Mouse (Mus musculus): ENCODE measurements around the gene Cic. TPM values are rescaled to one million over a fixed set of nuclear protein-coding genes. Genes with fewer than 3 reads are reported as not detected.

Gene Cic
- total and polyA plus RNA-seq, 2 experiments from 2014 or later: 31.3 to 121 TPM

- Histone ChIP-seq H3K4me1 (ENCODE audit: insufficient read depth) (no peaks in the 10 kb centered on the region), H3K9me3 (ENCODE audit: low read length) (no peaks in the 10 kb centered on the region), H3K9ac (no peak overlapping the region), H3K4me2 (ENCODE audit: low read depth) (no peak overlapping the region), H3K4me3 (ENCODE audit: low read depth, low read length) (no peak overlapping the region), H3K36me3 (ENCODE audit: insufficient read depth) (peaks cover 78% of the 10 kb centered on the region), H3K27ac (ENCODE audit: low read depth, low read length) (no peak overlapping the region), H3K27me3 (ENCODE audit: insufficient read depth, low read length) (no peaks in the 10 kb centered on the region)
- no peak for TF ChIP-seq CTCF (IDR thresholded peaks at IDR 0.05; ENCODE audit: low read depth)
- ATAC-seq (no peak), DNase-seq (no peak)
- 88% methylated on average over 9 of the region's 9 CpGs for WGBS
These were observed 71.8 kb downstream of the Cic start for GRCm38 (mm10) chr7:25339329-25339728.

GRCm38 (mm10) chr7:25341000-25341784, 73.7 kb downstream of the Cic start:
- Histone ChIP-seq H3K4me1 (ENCODE audit: insufficient read depth) (no peaks in the 10 kb centered on the region), H3K36me3 (ENCODE audit: insufficient read depth) (peaks cover 77% of the 10 kb centered on the region), H3K27ac (ENCODE audit: low read depth, low read length) (peak overlapping the region; percentile 59), H3K27me3 (ENCODE audit: insufficient read depth, low read length) (no peaks in the 10 kb centered on the region), H3K4me3 (ENCODE audit: low read depth, low read length) (no peak overlapping the region), H3K9me3 (ENCODE audit: low read length) (no peaks in the 10 kb centered on the region), H3K9ac (no peak overlapping the region), H3K4me2 (ENCODE audit: low read depth) (no peak overlapping the region)
- TF ChIP-seq CTCF (IDR thresholded peaks at IDR 0.05; ENCODE audit: low read depth): no peak
- WGBS: 62% methylated on average over 20 of the region's 20 CpGs
- peak; percentile 67 for DNase-seq
- peak; percentile 93 for ATAC-seq

Small RNA genes within 50 kb of the gene (microRNA-seq; reads per million reads assigned to microRNA genes)
- 0.12 to 1.2 reads per million in 2 experiments for gene Mir7048

Other genes with a start within 250 kb of the Cic start
- 94.1 and 106 TPM in 2 replicates for gene Grik5, start 195.4 kb upstream of the Cic start, total RNA-seq (2014; rRNA removed)
- 10.2 and 15.8 TPM in 2 replicates for gene Grik5, start 195.4 kb upstream of the Cic start, polyA plus RNA-seq (2015; fragmentation: Nextera tagmentation; extraction: Ambion mirVana)
- 25.4 and 31.5 TPM in 2 replicates for gene Zfp574, start 195.1 kb upstream of the Cic start, total RNA-seq (2014; rRNA removed)
- 30.6 and 33.0 TPM in 2 replicates for gene Zfp574, start 195.1 kb upstream of the Cic start, polyA plus RNA-seq (2015; fragmentation: Nextera tagmentation; extraction: Ambion mirVana)
- 5.8 and 6.0 TPM in 2 replicates for gene Pou2f2, start 88.0 kb upstream of the Cic start, total RNA-seq (2014; rRNA removed)
- gene Pou2f2, start 88.0 kb upstream of the Cic start, polyA plus RNA-seq (2015; fragmentation: Nextera tagmentation; extraction: Ambion mirVana): 9.8 and 21.2 TPM in 2 replicates
- gene Dedd2, start 47.1 kb upstream of the Cic start, total RNA-seq (2014; rRNA removed): 23.4 and 25.3 TPM in 2 replicates
- 14.9 and 17.3 TPM in 2 replicates for gene Dedd2, start 47.1 kb upstream of the Cic start, polyA plus RNA-seq (2015; fragmentation: Nextera tagmentation; extraction: Ambion mirVana)
- gene Zfp526, start 46.3 kb upstream of the Cic start, total RNA-seq (2014; rRNA removed): 5.0 and 8.3 TPM in 2 replicates
- 0.59 and 0.98 TPM in 2 replicates for gene Zfp526, start 46.3 kb upstream of the Cic start, polyA plus RNA-seq (2015; fragmentation: Nextera tagmentation; extraction: Ambion mirVana)
- gene Gsk3a, start 29.9 kb upstream of the Cic start, total RNA-seq (2014; rRNA removed): 150 and 154 TPM in 2 replicates
- 21.0 and 21.5 TPM in 2 replicates for gene Gsk3a, start 29.9 kb upstream of the Cic start, polyA plus RNA-seq (2015; fragmentation: Nextera tagmentation; extraction: Ambion mirVana)
- gene Erf, start 16.9 kb upstream of the Cic start, total RNA-seq (2014; rRNA removed): 11.8 and 16.5 TPM in 2 replicates
- 3.7 and 4.5 TPM in 2 replicates for gene Erf, start 16.9 kb upstream of the Cic start, polyA plus RNA-seq (2015; fragmentation: Nextera tagmentation; extraction: Ambion mirVana)
- gene Pafah1b3, start 30.3 kb downstream of the Cic start, total RNA-seq (2014; rRNA removed): 407 and 461 TPM in 2 replicates
- 517 and 583 TPM in 2 replicates for gene Pafah1b3, start 30.3 kb downstream of the Cic start, polyA plus RNA-seq (2015; fragmentation: Nextera tagmentation; extraction: Ambion mirVana)
- 2.1 and 2.5 TPM in 2 replicates for gene Prr19, start 33.7 kb downstream of the Cic start, total RNA-seq (2014; rRNA removed)
- gene Prr19, start 33.7 kb downstream of the Cic start, polyA plus RNA-seq (2015; fragmentation: Nextera tagmentation; extraction: Ambion mirVana): 2.6 and 3.5 TPM in 2 replicates
- gene Tmem145, start 38.4 kb downstream of the Cic start, total RNA-seq (2014; rRNA removed): 55.9 and 63.2 TPM in 2 replicates
- gene Tmem145, start 38.4 kb downstream of the Cic start, polyA plus RNA-seq (2015; fragmentation: Nextera tagmentation; extraction: Ambion mirVana): 46.7 and 68.0 TPM in 2 replicates
- 50.5 and 67.8 TPM in 2 replicates for gene Megf8, start 49.5 kb downstream of the Cic start, total RNA-seq (2014; rRNA removed)
- gene Megf8, start 49.5 kb downstream of the Cic start, polyA plus RNA-seq (2015; fragmentation: Nextera tagmentation; extraction: Ambion mirVana): 8.7 and 12.8 TPM in 2 replicates
- gene Cnfn, start 102.0 kb downstream of the Cic start, total RNA-seq (2014; rRNA removed): not detected in 2 replicates
- gene Cnfn, start 102.0 kb downstream of the Cic start, polyA plus RNA-seq (2015; fragmentation: Nextera tagmentation; extraction: Ambion mirVana): not detected in 2 replicates
- 8.8 and 14.8 TPM in 2 replicates for gene Lipe, start 131.0 kb downstream of the Cic start, total RNA-seq (2014; rRNA removed)
- 6.7 and 8.0 TPM in 2 replicates for gene Lipe, start 131.0 kb downstream of the Cic start, polyA plus RNA-seq (2015; fragmentation: Nextera tagmentation; extraction: Ambion mirVana)
- gene Cxcl17, start 145.2 kb downstream of the Cic start, total RNA-seq (2014; rRNA removed): not detected in 2 replicates
- gene Cxcl17, start 145.2 kb downstream of the Cic start, polyA plus RNA-seq (2015; fragmentation: Nextera tagmentation; extraction: Ambion mirVana): 0.35 TPM in 1 of 2 replicates, not detected in the other
- 0.24 and 0.31 TPM in 2 replicates for gene Ceacam1, start 209.9 kb downstream of the Cic start, total RNA-seq (2014; rRNA removed)
- 0.75 and 1.4 TPM in 2 replicates for gene Ceacam1, start 209.9 kb downstream of the Cic start, polyA plus RNA-seq (2015; fragmentation: Nextera tagmentation; extraction: Ambion mirVana)